Mouse (Mus musculus) intestine, postnatal 0 days (tissue): ENCODE measurements around the gene Dbp. TPM values are rescaled to one million over a fixed set of nuclear protein-coding genes. Genes with fewer than 3 reads are reported as not detected.

Experiments
- ATAC-seq: fragments of 200-750 bp; cut with Nextera tagmentation; 2 replicates; pipeline ENCODE4 v1.8.0; 2017; ENCODE audit warnings: mild to moderate bottlenecking, moderate TSS enrichment, moderate library complexity
- H3K27ac ChIP-seq: fragments of 300-500 bp; sonication (generic); 2 replicates; pipeline ENCODE4 v1.5.1; 2014; ENCODE audit warnings: mild to moderate bottlenecking, low read depth, low read length, moderate library complexity
- H3K27me3 ChIP-seq: fragments of 300-500 bp; sonication (generic); replicated peaks from 2 replicates; pipeline ENCODE4 v1.6.1; 2014; ENCODE audit warnings: low read length, mixed read lengths; ENCODE audit not compliant: control insufficient read depth, insufficient read depth
- H3K36me3 ChIP-seq: fragments of 300-500 bp; sonication (generic); 2 replicates; pipeline ENCODE4 v1.6.1; 2014; ENCODE audit warnings: mild to moderate bottlenecking, moderate library complexity; ENCODE audit not compliant: control insufficient read depth, insufficient read depth
- H3K4me1 ChIP-seq: fragments of 300-500 bp; sonication (generic); replicated peaks from 2 replicates; pipeline ENCODE4 v1.6.1; 2014; ENCODE audit warnings: antibody characterized with exemption, low read length, mixed read lengths; ENCODE audit not compliant: control insufficient read depth, insufficient read depth
- H3K4me2 ChIP-seq: fragments of 300-500 bp; sonication (generic); replicated peaks from 2 replicates; pipeline ENCODE4 v1.6.1; 2014; ENCODE audit warnings: low read depth, mild to moderate bottlenecking, moderate library complexity
- H3K4me3 ChIP-seq: fragments of 300-500 bp; sonication (generic); 2 replicates; pipeline ENCODE4 v1.5.1; 2014; ENCODE audit warnings: low read depth, low read length
- H3K9ac ChIP-seq: fragments of 300-500 bp; sonication (generic); 2 replicates; pipeline ENCODE4 v1.6.1; 2014; ENCODE audit warnings: mild to moderate bottlenecking, low read depth, low read length
- H3K9me3 ChIP-seq: fragments of 300-500 bp; sonication (generic); 2 replicates; pipeline ENCODE4 v1.6.1; 2016; ENCODE audit warnings: mixed run types; ENCODE audit not compliant: control insufficient read depth
- CTCF ChIP-seq: sonication (generic); IDR thresholded peaks from 2 replicates; pipeline ENCODE4 v1.5.1; 2016; ENCODE audit warnings: low read depth, mild to moderate bottlenecking, control low read depth, antibody characterized with exemption, moderate library complexity
- WGBS: fragments of 180-500 bp; shearing (Covaris S2); extraction: QIAGEN DNeasy Blood & Tissue Kit; methylation state at CpG from one replicate; pipeline ENCODE4 v1.1.7; 2014; 5-methylcytosine and 5-hydroxymethylcytosine counted together
- polyA plus RNA-seq: library from polyadenylated mRNA; unstranded; fragments of >200 nt; fragmentation: Nextera tagmentation; extraction: Ambion mirVana; gene quantifications from 2 replicates; pipeline ENCODE4 v1.2.1, GENCODE M21; 2015

Dbp gene
- polyA plus RNA-seq, 1 experiment from 2014 or later, result 6.9 TPM

DNA sequence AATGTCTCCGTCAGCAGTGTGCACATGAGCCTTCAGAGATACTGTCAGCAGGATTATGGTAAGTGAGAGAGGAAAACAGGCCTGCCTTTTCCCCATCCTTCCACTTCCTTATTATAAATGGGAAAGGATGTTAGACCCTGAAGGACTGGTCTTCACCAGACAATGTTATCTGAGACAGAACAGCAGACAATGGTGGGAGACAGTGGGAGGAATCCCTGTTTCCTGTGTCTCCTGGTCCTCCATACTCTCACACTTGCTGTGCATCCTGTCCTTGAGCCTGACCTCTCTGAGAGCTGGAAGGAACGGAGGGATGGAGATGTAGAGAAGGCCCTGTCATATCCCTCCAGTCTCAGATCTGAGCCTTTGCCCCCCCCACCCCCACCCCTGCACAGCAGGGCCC, 12.5 kb upstream of the Dbp start:
- WGBS, result 79% methylated on average over 2 of the region's 2 CpGs
- TF ChIP-seq CTCF, result no peak

DNA sequence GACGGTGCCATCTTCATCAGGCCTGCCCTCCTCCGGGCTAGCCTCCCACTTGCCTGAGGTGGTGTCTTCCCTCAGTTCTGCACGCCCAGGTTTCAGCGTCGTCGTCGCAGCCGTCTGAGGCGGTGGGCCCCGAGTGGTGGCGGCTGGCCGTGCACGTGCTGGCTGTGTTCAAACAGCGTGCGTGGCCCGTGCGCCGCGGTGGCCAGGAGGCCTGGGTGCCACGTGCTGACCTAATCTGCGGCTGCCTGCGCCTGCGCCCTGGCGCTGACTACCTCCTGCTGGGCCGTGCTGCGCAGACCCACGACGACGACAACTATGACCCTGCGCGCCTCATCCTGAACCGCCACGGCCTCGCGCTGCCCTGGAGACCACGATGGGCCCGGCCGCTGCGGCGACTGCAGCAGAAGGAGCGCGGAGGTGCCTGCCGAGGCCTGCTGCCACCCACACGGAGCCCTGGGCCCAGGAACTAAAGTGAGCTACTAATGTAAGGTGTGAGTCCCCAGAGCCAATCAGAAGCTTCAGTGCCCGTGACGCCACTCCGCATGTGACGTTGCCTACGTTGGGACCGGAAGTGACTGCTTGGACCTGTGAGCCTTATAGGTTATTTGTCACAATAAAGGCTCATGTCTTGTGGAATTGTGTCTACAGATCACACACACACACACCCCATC, 10.8 kb upstream of the Dbp start, which contains the start of gene Sec1:
TSS of gene Sec1 (minus strand) at position 482 of the 671 bp plus-strand sequence.
- no peak for TF ChIP-seq CTCF
- no peak within 1 kb of the TSS for H3K27ac ChIP-seq
- H3K9ac ChIP-seq, result no peak within 1 kb of the TSS
- 93% methylated on average over 50 of the region's 50 CpGs for WGBS
- H3K4me2 ChIP-seq, result no peak within 1 kb of the TSS
- H3K27me3 ChIP-seq, result peaks cover 18% of the 10 kb centered on the region
- no peaks in the 10 kb centered on the region for H3K9me3 ChIP-seq
- H3K4me1 ChIP-seq, result no peaks in the 10 kb centered on the region
- H3K36me3 ChIP-seq, result no peaks in the 10 kb centered on the region
- H3K4me3 ChIP-seq, result no peak within 1 kb of the TSS
- ATAC-seq, result peak; percentile 3; the same call in 1 of the 2 replicates

More for the DNA sequence above, 12.5 kb upstream of the Dbp start:
- Histone ChIP-seq H3K36me3 (no peaks in the 10 kb centered on the region), H3K9me3 (no peaks in the 10 kb centered on the region), H3K4me1 (no peaks in the 10 kb centered on the region), H3K4me2 (no peak overlapping the region), H3K27me3 (peaks cover 7% of the 10 kb centered on the region; the same call in 1 of the 2 replicates), H3K9ac (no peak overlapping the region), H3K4me3 (no peak overlapping the region), H3K27ac (no peak overlapping the region)
- ATAC-seq, result no peak

DNA sequence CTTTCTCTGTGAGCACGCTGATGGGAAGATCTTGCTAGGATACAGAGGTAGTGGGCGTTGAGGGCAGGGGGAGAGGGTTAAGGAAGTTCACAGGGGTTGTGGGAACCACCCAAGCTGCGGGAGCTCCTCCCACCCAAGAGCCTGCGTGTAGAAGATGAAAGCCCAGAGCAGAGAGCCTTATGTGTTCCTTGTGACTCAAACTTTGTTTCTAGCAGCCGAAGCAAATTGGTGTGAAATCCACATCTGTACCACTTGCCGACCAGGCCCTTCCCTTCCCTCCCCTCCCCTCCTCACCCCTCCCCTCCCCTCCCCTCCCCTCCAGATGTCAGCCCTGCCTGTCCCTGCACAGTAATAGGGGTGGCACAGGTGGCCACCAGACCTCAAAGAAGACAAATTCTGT, 9.8 kb upstream of the Dbp start:
- Histone ChIP-seq H3K27ac (no peak overlapping the region), H3K9ac (no peak overlapping the region), H3K9me3 (no peaks in the 10 kb centered on the region), H3K36me3 (no peaks in the 10 kb centered on the region), H3K4me3 (no peak overlapping the region), H3K27me3 (peaks cover 28% of the 10 kb centered on the region), H3K4me2 (no peak overlapping the region), H3K4me1 (0 out of 2 replicates have a peak, but pooled peaks cover under 1% of the 10 kb centered on the region)
- no peak for ATAC-seq
- WGBS, result 36% methylated on average over 6 of the region's 6 CpGs
- no peak for TF ChIP-seq CTCF

DNA sequence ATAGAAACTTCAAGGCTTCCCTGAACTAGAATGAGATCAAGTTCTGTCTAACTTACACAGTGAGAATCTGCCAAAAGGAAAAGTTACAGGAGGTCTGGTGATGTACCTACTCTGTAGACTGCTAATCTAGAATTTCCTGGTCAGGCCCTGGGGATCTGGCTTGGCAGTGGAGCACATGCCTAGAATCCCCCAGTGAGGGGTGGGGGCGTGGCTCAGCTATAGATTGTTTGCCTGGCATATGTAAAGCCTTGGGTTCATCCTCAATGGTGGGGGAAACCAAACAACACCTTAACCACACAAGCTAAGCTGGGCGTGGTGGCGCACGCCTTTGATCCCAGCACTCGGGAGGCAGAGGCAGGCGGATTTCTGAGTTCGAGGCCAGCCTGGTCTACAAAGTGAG, 7.0 kb upstream of the Dbp start:
- TF ChIP-seq CTCF, result no peak
- WGBS, result 82% methylated on average over 5 of the region's 7 CpGs

DNA sequence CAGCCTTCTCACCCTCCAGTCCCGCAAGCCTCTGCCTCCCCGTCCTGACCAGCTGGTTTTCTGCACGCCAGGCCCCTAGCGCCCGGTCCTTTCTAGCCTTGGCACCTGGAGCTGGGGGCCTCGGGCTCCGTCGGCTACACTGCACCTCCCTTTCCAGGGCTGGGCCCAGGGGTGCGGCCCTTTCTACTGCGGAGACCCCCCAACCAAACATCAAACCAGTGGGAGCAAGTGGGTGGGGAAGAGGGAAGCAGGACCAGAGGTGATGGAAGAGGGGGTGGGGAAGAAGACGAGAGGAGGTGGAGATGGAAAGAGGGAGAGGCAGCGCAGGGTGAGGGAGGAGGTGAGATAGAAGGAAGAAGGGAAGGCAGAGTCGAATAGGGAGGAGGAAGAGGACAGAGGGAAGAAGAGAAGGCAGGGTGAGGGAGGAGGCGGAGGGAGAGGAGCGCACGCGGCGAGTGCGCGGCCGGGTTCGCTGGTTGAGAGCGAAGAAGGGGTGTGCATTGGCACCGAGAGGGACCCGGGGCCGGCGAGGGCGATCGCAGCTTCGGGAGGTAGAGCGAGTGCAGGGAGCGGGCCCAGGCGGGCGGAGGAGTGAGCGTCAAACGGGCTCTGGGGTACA, 5.3 kb upstream of the Dbp start, which contains the start of gene Car11:
TSS of gene Car11 (plus strand) at position 321 of the 619 bp plus-strand sequence.
- H3K9ac ChIP-seq, result no peak within 1 kb of the TSS
- 0 out of 2 replicates have a peak, but pooled peaks cover 5% of the 10 kb centered on the region for H3K4me1 ChIP-seq
- H3K27me3 ChIP-seq, result peaks cover 27% of the 10 kb centered on the region
- H3K9me3 ChIP-seq, result no peaks in the 10 kb centered on the region
- no peak for ATAC-seq
- TF ChIP-seq CTCF, result no peak
- H3K4me2 ChIP-seq, result peak within 1 kb of the TSS; percentile 55
- peak within 1 kb of the TSS; percentile 34 for H3K4me3 ChIP-seq
- WGBS, result 4% methylated on average over 34 of the region's 36 CpGs
- H3K36me3 ChIP-seq, result no peaks in the 10 kb centered on the region
- no peak within 1 kb of the TSS for H3K27ac ChIP-seq

More for the DNA sequence above, 7.0 kb upstream of the Dbp start:
- H3K4me1 ChIP-seq, result 0 out of 2 replicates have a peak, but pooled peaks cover 2% of the 10 kb centered on the region
- H3K4me2 ChIP-seq, result no peak overlapping the region
- no peak overlapping the region for H3K27ac ChIP-seq
- H3K27me3 ChIP-seq, result peaks cover 27% of the 10 kb centered on the region
- H3K9ac ChIP-seq, result no peak overlapping the region
- no peak overlapping the region for H3K4me3 ChIP-seq
- no peaks in the 10 kb centered on the region for H3K36me3 ChIP-seq
- H3K9me3 ChIP-seq, result no peaks in the 10 kb centered on the region
- ATAC-seq, result no peak

DNA sequence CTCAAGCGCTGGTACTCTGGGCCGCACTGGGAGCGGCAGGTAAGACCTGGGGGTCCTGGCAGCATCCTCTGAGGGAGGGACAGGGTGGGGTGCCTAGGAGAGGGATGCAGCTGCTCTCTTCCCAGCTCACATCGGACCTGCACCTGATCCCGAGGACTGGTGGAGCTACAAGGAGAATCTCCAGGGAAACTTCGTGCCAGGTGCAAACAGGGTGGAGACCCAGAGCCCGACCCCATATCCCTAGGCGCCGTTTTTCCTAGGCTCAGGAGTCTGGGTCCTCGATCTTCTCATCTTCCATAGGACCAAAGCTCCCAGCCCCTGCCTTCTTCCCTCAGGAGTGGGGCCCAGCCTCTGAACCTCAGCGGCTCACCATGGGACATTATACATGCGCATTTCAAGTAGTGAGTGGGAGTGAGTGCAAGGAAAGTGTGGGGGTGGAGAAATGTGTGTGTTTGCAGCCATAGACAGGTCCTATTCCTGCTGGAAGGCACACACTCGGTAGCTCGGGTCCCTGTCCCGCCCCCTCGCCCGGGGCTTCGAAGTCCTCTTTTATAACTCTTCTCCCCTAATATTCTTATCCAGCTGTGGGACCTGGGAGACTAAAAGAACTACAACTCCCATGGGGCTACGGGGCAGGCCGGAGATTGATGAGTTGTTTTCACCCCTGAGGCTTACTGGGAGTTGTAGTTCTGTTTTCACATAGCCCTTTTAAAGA, 4.4 kb upstream of the Dbp start:
- Histone ChIP-seq H3K27ac (no peak overlapping the region), H3K36me3 (no peaks in the 10 kb centered on the region), H3K9ac (no peak overlapping the region), H3K4me2 (peak overlapping the region; percentile 55), H3K27me3 (peaks cover 27% of the 10 kb centered on the region), H3K4me3 (peak overlapping the region; percentile 34), H3K4me1 (0 out of 2 replicates have a peak, but pooled peaks cover 6% of the 10 kb centered on the region), H3K9me3 (no peaks in the 10 kb centered on the region)
- TF ChIP-seq CTCF, result no peak
- WGBS, result 2% methylated on average over 20 of the region's 20 CpGs
- ATAC-seq, result no peak
